ENCODE assay signal across 20 mouse cellular contexts in the genomic region with DNA sequence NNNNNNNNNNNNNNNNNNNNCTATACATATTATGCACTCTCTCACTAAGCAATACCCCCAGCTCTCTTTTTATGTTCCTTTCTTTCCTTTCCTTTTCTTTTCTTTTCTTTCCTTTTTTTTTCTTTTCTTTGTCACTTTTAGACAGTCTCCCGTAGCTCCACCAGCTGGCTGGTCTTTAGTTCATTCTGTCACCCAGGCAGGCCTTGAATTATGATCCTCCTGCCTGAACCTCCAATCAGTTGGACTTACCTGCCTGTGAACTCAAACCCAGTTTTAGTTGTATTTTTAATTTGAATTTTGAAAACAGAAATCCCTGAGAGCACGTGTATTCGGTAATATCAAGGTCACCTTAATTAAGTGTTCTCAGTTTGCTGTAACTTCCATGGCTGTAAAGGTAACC.
DNase-seq lines count a peak whose midpoint lies in the region; ATAC-seq and TF ChIP-seq lines count a peak whose summit lies in the region.
"Had no signal": no experiment of that assay in that cellular context is flagged by ENCODE, and none has a peak within 500 bp of the region (broad histone marks: within the 10 kb centered on the region; RNA-seq: fewer than 3 reads in every experiment).

No protein-coding gene starts in this region.

- TF ChIP-seq CTCF in cerebellum, adult 2 months (IDR thresholded peaks at IDR 0.05; ENCODE audit: borderline replicate concordance, insufficient read depth, low read depth, low read length), result no peak

- no peak for TF ChIP-seq POLR2A in cerebellum, adult 2 months (IDR thresholded peaks at IDR 0.05; ENCODE audit: borderline replicate concordance, insufficient read depth, low read length)

- DNase-seq in forebrain, embryonic 10.5 days (ENCODE audit: extremely low spot score, low spot score), result no peak
- DNase-seq in neural tube, embryonic 11.5 days (ENCODE audit: low spot score), result no peak
- DNase-seq in neural tube, embryonic 10.5 days (ENCODE audit: extremely low spot score, low spot score), result no peak
- DNase-seq in limb, embryonic 11.5 days (ENCODE audit: low spot score), result peak; percentile 22
- DNase-seq in cerebellum, adult 2 months, result no peak
- no peak for DNase-seq in heart, adult 8-10 months (ENCODE audit: low spot score)
- no peak for DNase-seq in heart, postnatal 10 days
- DNase-seq: adrenal gland, postnatal 10 days; cerebellum, adult 9-11 months; gastrocnemius, postnatal 10 days; heart, adult 11 months; right cerebral cortex, postnatal 14 days; thymus, postnatal 36 days had no signal

- no peak overlapping the region for H3K27ac ChIP-seq in forebrain, embryonic 13.5 days
- H3K27ac ChIP-seq in forebrain, embryonic 10.5 days, result no peak overlapping the region; the same call in 1 of the 2 replicates
- no peak overlapping the region for H3K27ac ChIP-seq in neural tube, embryonic 11.5 days (ENCODE audit: low read depth, low read length)
- peak overlapping the region; percentile 24 for H3K27ac ChIP-seq in limb, embryonic 11.5 days (replicated peaks; ENCODE audit: low read depth, low read length)
- no peak overlapping the region for H3K27ac ChIP-seq in cerebellum, adult 2 months (ENCODE audit: insufficient read depth, low read length)
- H3K27ac ChIP-seq: liver, embryonic 14.5 days; lung, embryonic 15.5 days had no signal

- H3K36me3 ChIP-seq in forebrain, embryonic 13.5 days (ENCODE audit: poor library complexity, severe bottlenecking), result no peaks in the 10 kb centered on the region
- no peaks in the 10 kb centered on the region for H3K36me3 ChIP-seq in forebrain, embryonic 10.5 days (replicated peaks)
- H3K36me3 ChIP-seq in neural tube, embryonic 11.5 days (ENCODE audit: control insufficient read depth, insufficient read depth, low read length), result no peaks in the 10 kb centered on the region
- no peaks in the 10 kb centered on the region for H3K36me3 ChIP-seq in limb, embryonic 11.5 days (ENCODE audit: control insufficient read depth, insufficient read depth, low read length)
- H3K36me3 ChIP-seq: lung, embryonic 15.5 days had no signal

- H3K4me1 ChIP-seq in forebrain, embryonic 13.5 days, result no peaks in the 10 kb centered on the region
- H3K4me1 ChIP-seq in forebrain, embryonic 10.5 days, result peaks cover 6% of the 10 kb centered on the region
- H3K4me1 ChIP-seq in neural tube, embryonic 11.5 days (ENCODE audit: control insufficient read depth, insufficient read depth, low read length), result no peaks in the 10 kb centered on the region
- H3K4me1 ChIP-seq in limb, embryonic 11.5 days (ENCODE audit: control insufficient read depth, insufficient read depth, low read length), result no peaks in the 10 kb centered on the region
- H3K4me1 ChIP-seq in cerebellum, adult 2 months (ENCODE audit: control insufficient read depth, insufficient read depth, low read length), result peaks cover 5% of the 10 kb centered on the region; the same call in 1 of the 2 replicates
- H3K4me1 ChIP-seq: lung, embryonic 15.5 days had no signal

- H3K4me3 ChIP-seq in forebrain, embryonic 13.5 days, result no peak overlapping the region
- H3K4me3 ChIP-seq in forebrain, embryonic 10.5 days, result no peak overlapping the region
- H3K4me3 ChIP-seq in neural tube, embryonic 11.5 days (ENCODE audit: low read depth, low read length), result no peak overlapping the region
- no peak overlapping the region for H3K4me3 ChIP-seq in limb, embryonic 11.5 days (ENCODE audit: low read depth, low read length)
- no peak overlapping the region for H3K4me3 ChIP-seq in cerebellum, adult 2 months (replicated peaks; ENCODE audit: insufficient read depth, low read depth, low read length)
- H3K4me3 ChIP-seq: erythroblast, embryonic 14.5 days; lung, embryonic 15.5 days had no signal

- intact Hi-C loops in heart, postnatal 10 days (cut with DNase I), result no loop called here

- H3K4me2 ChIP-seq in forebrain, embryonic 13.5 days, result no peak overlapping the region
- no peak overlapping the region for H3K4me2 ChIP-seq in neural tube, embryonic 11.5 days (ENCODE audit: low read depth)
- no peak overlapping the region for H3K4me2 ChIP-seq in limb, embryonic 11.5 days (ENCODE audit: low read depth, severe bottlenecking)
- H3K4me2 ChIP-seq: lung, embryonic 15.5 days had no signal

- WGBS in forebrain, embryonic 13.5 days, result 38% methylated on average over 3 of the region's 3 CpGs
- 66% methylated on average over 3 of the region's 3 CpGs for WGBS in forebrain, embryonic 10.5 days
- 49% methylated on average over 3 of the region's 3 CpGs for WGBS in neural tube, embryonic 11.5 days
- WGBS in limb, embryonic 11.5 days, result 36% methylated on average over 3 of the region's 3 CpGs
- 62% methylated on average over 3 of the region's 3 CpGs for WGBS in cerebellum, adult 2 months

- H3K27me3 ChIP-seq in forebrain, embryonic 13.5 days, result no peaks in the 10 kb centered on the region
- H3K27me3 ChIP-seq in forebrain, embryonic 10.5 days (ENCODE audit: poor library complexity, severe bottlenecking), result no peaks in the 10 kb centered on the region
- no peaks in the 10 kb centered on the region for H3K27me3 ChIP-seq in neural tube, embryonic 11.5 days (ENCODE audit: control insufficient read depth, insufficient read depth, low read length)
- H3K27me3 ChIP-seq in limb, embryonic 11.5 days (ENCODE audit: control insufficient read depth, insufficient read depth, low read length), result no peaks in the 10 kb centered on the region
- H3K27me3 ChIP-seq in cerebellum, adult 2 months (ENCODE audit: control insufficient read depth, insufficient read depth, low read length), result no peaks in the 10 kb centered on the region
- H3K27me3 ChIP-seq: lung, embryonic 15.5 days; Patski had no signal

- no peaks in the 10 kb centered on the region for H3K9me3 ChIP-seq in forebrain, embryonic 13.5 days (replicated peaks)
- no peaks in the 10 kb centered on the region for H3K9me3 ChIP-seq in forebrain, embryonic 10.5 days
- no peaks in the 10 kb centered on the region for H3K9me3 ChIP-seq in neural tube, embryonic 11.5 days (ENCODE audit: control insufficient read depth, low read length)
- H3K9me3 ChIP-seq in limb, embryonic 11.5 days (ENCODE audit: control insufficient read depth, low read length), result no peaks in the 10 kb centered on the region
- H3K9me3 ChIP-seq: lung, embryonic 15.5 days had no signal

- no peak overlapping the region for H3K9ac ChIP-seq in forebrain, embryonic 13.5 days
- H3K9ac ChIP-seq in neural tube, embryonic 11.5 days (ENCODE audit: low read length), result no peak overlapping the region
- H3K9ac ChIP-seq in limb, embryonic 11.5 days (ENCODE audit: low read length), result no peak overlapping the region
- H3K9ac ChIP-seq: liver, embryonic 14.5 days; lung, embryonic 15.5 days had no signal

- ATAC-seq in forebrain, embryonic 13.5 days, result peak; percentile 36; the same call in 1 of the 2 replicates
- ATAC-seq in neural tube, embryonic 11.5 days (ENCODE audit: insufficient read depth, low FRiP score, low TSS enrichment), result peak; percentile 68
- ATAC-seq in limb, embryonic 11.5 days (ENCODE audit: insufficient number of reproducible peaks, low FRiP score, low TSS enrichment, low read depth), result 0 out of 2 replicates have a peak, but pooled peaks have one; percentile 39
- ATAC-seq: CD4-positive, CD25-positive, alpha-beta regulatory T cell, adult 4 months; inflammation-experienced regulatory T-cells, adult 6 months; Patski had no signal
